Mouse (Mus musculus) midbrain, embryonic 16.5 days (tissue): ENCODE results near the gene Fbxl13. TPM values are rescaled to one million over a fixed set of nuclear protein-coding genes. Genes with fewer than 3 reads are reported as not detected.

Experiments used
- ATAC-seq: fragments of 200-750 bp; cut with Nextera tagmentation; 2 replicates; pipeline ENCODE4 v1.8.0; 2017; ENCODE audit warnings: moderate TSS enrichment
- H3K27ac ChIP-seq: fragments of 300-500 bp; sonication (generic); 2 replicates; pipeline ENCODE4 v1.5.1; 2014; ENCODE audit warnings: mild to moderate bottlenecking, low read length, mixed read lengths
- H3K27me3 ChIP-seq: fragments of 300-500 bp; sonication (generic); 2 replicates; pipeline ENCODE4 v1.6.1; 2014; ENCODE audit warnings: low read depth, low read length, mixed read lengths; ENCODE audit not compliant: control insufficient read depth, insufficient read depth
- H3K36me3 ChIP-seq: fragments of 300-500 bp; sonication (generic); 2 replicates; pipeline ENCODE4 v1.6.1; 2014; ENCODE audit warnings: mild to moderate bottlenecking, low read length, moderate library complexity, mixed read lengths; ENCODE audit not compliant: control insufficient read depth, insufficient read depth
- H3K4me1 ChIP-seq: fragments of 300-500 bp; sonication (generic); 2 replicates; pipeline ENCODE4 v1.6.1; 2014; ENCODE audit warnings: mild to moderate bottlenecking, low read length, mixed read lengths; ENCODE audit not compliant: control insufficient read depth, insufficient read depth
- H3K4me2 ChIP-seq: fragments of 300-500 bp; sonication (generic); 2 replicates; pipeline ENCODE4 v1.6.1; 2014; ENCODE audit warnings: mild to moderate bottlenecking, low read length, mixed read lengths
- H3K4me3 ChIP-seq: fragments of 300-500 bp; sonication (generic); 2 replicates; pipeline ENCODE4 v1.5.1; 2014; ENCODE audit warnings: low read depth, mild to moderate bottlenecking, low read length, moderate library complexity, mixed read lengths
- H3K9ac ChIP-seq: fragments of 300-500 bp; sonication (generic); 2 replicates; pipeline ENCODE4 v1.6.1; 2014; ENCODE audit warnings: low read depth, low read length, mixed read lengths
- H3K9me3 ChIP-seq: fragments of 300-500 bp; sonication (generic); replicated peaks from 2 replicates; pipeline ENCODE4 v1.6.1; 2014; ENCODE audit warnings: mild to moderate bottlenecking, low read length, mixed read lengths; ENCODE audit not compliant: control insufficient read depth, poor library complexity, severe bottlenecking
- WGBS: fragments of 180-500 bp; shearing (Covaris S2); extraction: QIAGEN DNeasy Blood & Tissue Kit; methylation state at CpG from one replicate; pipeline ENCODE4 v1.1.7; 2014; 5-methylcytosine and 5-hydroxymethylcytosine counted together
- polyA plus RNA-seq: library from polyadenylated mRNA; unstranded; fragments of >200 nt; fragmentation: Nextera tagmentation; extraction: Ambion mirVana; gene quantifications from 2 replicates; pipeline ENCODE4 v1.2.1, GENCODE M21; 2015

Fbxl13 gene
- polyA plus RNA-seq, 1 experiment from 2014 or later = 0.25 TPM

- H3K4me3 ChIP-seq = no peak overlapping the region
- no peaks in the 10 kb centered on the region for H3K9me3 ChIP-seq
- no peak overlapping the region for H3K9ac ChIP-seq
- no peaks in the 10 kb centered on the region for H3K4me1 ChIP-seq
- ATAC-seq = no peak
- H3K36me3 ChIP-seq = no peaks in the 10 kb centered on the region
- H3K27ac ChIP-seq = no peak overlapping the region
- no peaks in the 10 kb centered on the region for H3K27me3 ChIP-seq
- WGBS = 91% methylated on average over 13 of the region's 13 CpGs
- H3K4me2 ChIP-seq = no peak overlapping the region
Observed at GRCm38 (mm10) chr5:21502936-21503610, 142.4 kb downstream of the Fbxl13 start.

- no peak overlapping the region for H3K4me2 ChIP-seq
- WGBS = 83% methylated on average over 2 of the region's 2 CpGs
- no peaks in the 10 kb centered on the region for H3K36me3 ChIP-seq
- H3K4me3 ChIP-seq = no peak overlapping the region
- no peaks in the 10 kb centered on the region for H3K4me1 ChIP-seq
- no peak overlapping the region for H3K27ac ChIP-seq
- H3K9ac ChIP-seq = no peak overlapping the region
- ATAC-seq = no peak
- no peaks in the 10 kb centered on the region for H3K27me3 ChIP-seq
- H3K9me3 ChIP-seq = no peaks in the 10 kb centered on the region
Observed at GRCm38 (mm10) chr5:21500941-21501340, 144.5 kb downstream of the Fbxl13 start.

GRCm38 (mm10) chr5:21500133-21500532, 145.3 kb downstream of the Fbxl13 start:
- ATAC-seq = no peak
- Histone ChIP-seq H3K9me3 (no peaks in the 10 kb centered on the region), H3K27me3 (no peaks in the 10 kb centered on the region), H3K4me3 (no peak overlapping the region), H3K4me1 (no peaks in the 10 kb centered on the region), H3K27ac (no peak overlapping the region), H3K9ac (no peak overlapping the region), H3K4me2 (no peak overlapping the region), H3K36me3 (no peaks in the 10 kb centered on the region)
- WGBS = 77% methylated on average over 10 of the region's 10 CpGs

GRCm38 (mm10) chr5:21498925-21499324, 146.5 kb downstream of the Fbxl13 start:
- ATAC-seq = no peak
- Histone ChIP-seq H3K27me3 (no peaks in the 10 kb centered on the region), H3K4me1 (no peaks in the 10 kb centered on the region), H3K36me3 (no peaks in the 10 kb centered on the region), H3K4me2 (no peak overlapping the region), H3K27ac (no peak overlapping the region), H3K9ac (no peak overlapping the region), H3K9me3 (no peaks in the 10 kb centered on the region), H3K4me3 (no peak overlapping the region)
- 83% methylated on average over 11 of the region's 11 CpGs for WGBS

- no peak for ATAC-seq
- Histone ChIP-seq H3K27me3 (no peaks in the 10 kb centered on the region), H3K9ac (no peak overlapping the region), H3K4me2 (no peak overlapping the region), H3K4me1 (no peaks in the 10 kb centered on the region), H3K36me3 (no peaks in the 10 kb centered on the region), H3K4me3 (no peak overlapping the region), H3K9me3 (no peaks in the 10 kb centered on the region), H3K27ac (no peak overlapping the region)
- WGBS = 88% methylated on average over 2 of the region's 2 CpGs
Observed at GRCm38 (mm10) chr5:21498490-21498889, 146.9 kb downstream of the Fbxl13 start.

GRCm38 (mm10) chr5:21496881-21497280, 148.6 kb downstream of the Fbxl13 start:
- Histone ChIP-seq H3K9ac (no peak overlapping the region), H3K4me2 (no peak overlapping the region), H3K27ac (no peak overlapping the region), H3K4me1 (no peaks in the 10 kb centered on the region), H3K4me3 (no peak overlapping the region), H3K9me3 (no peaks in the 10 kb centered on the region), H3K27me3 (no peaks in the 10 kb centered on the region), H3K36me3 (no peaks in the 10 kb centered on the region)
- 65% methylated on average over 3 of the region's 3 CpGs for WGBS
- no peak for ATAC-seq

GRCm38 (mm10) chr5:21496321-21496720, 149.1 kb downstream of the Fbxl13 start:
- no peak overlapping the region for H3K9ac ChIP-seq
- H3K9me3 ChIP-seq = no peaks in the 10 kb centered on the region
- WGBS = 86% methylated on average over 6 of the region's 6 CpGs
- no peaks in the 10 kb centered on the region for H3K27me3 ChIP-seq
- ATAC-seq = no peak
- H3K27ac ChIP-seq = no peak overlapping the region
- no peaks in the 10 kb centered on the region for H3K36me3 ChIP-seq
- no peak overlapping the region for H3K4me2 ChIP-seq
- H3K4me3 ChIP-seq = no peak overlapping the region
- no peaks in the 10 kb centered on the region for H3K4me1 ChIP-seq

GRCm38 (mm10) chr5:21494781-21495180, 150.7 kb downstream of the Fbxl13 start:
- H3K27ac ChIP-seq = no peak overlapping the region
- H3K4me1 ChIP-seq = no peaks in the 10 kb centered on the region
- no peak overlapping the region for H3K4me2 ChIP-seq
- no peaks in the 10 kb centered on the region for H3K36me3 ChIP-seq
- H3K9me3 ChIP-seq = no peaks in the 10 kb centered on the region
- WGBS = 74% methylated on average over 3 of the region's 3 CpGs
- no peak for ATAC-seq
- H3K9ac ChIP-seq = no peak overlapping the region
- no peak overlapping the region for H3K4me3 ChIP-seq
- H3K27me3 ChIP-seq = no peaks in the 10 kb centered on the region

GRCm38 (mm10) chr5:21493294-21493999, 152.0 kb downstream of the Fbxl13 start:
- WGBS = 85% methylated on average over 8 of the region's 8 CpGs
- no peaks in the 10 kb centered on the region; the same call in 1 of the 2 replicates for H3K4me1 ChIP-seq
- H3K9me3 ChIP-seq = no peaks in the 10 kb centered on the region
- no peaks in the 10 kb centered on the region for H3K27me3 ChIP-seq
- no peak overlapping the region for H3K27ac ChIP-seq
- ATAC-seq = no peak
- H3K9ac ChIP-seq = no peak overlapping the region
- no peak overlapping the region for H3K4me2 ChIP-seq
- H3K36me3 ChIP-seq = no peaks in the 10 kb centered on the region
- H3K4me3 ChIP-seq = no peak overlapping the region
